Mouse (Mus musculus): ENCODE measurements around the gene Slc16a10. TPM values are rescaled to one million over a fixed set of nuclear protein-coding genes. Genes with fewer than 3 reads are reported as not detected.

Slc16a10 gene
- polyA plus RNA-seq, 1 experiment from 2014 or later, result 3.8 TPM

DNA sequence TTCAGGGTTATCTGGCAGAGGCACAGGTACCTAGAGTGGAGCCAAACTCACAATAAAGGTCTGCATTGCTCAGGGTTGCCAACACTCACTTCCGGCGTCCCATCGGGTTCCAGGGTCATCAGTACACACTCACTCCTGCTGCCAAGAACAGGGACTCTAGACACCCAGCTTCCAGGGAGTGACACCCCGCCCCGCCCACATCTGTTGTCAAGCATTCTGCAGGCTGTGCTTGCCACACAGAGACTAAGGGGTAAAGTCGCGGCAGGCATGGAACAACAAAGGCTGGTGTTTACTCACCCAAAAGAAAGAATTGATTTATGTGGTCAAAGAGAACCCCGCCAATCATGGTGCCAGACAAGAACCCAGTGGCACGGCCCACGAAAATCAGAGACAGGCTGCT lies 135.1 kb downstream of the Slc16a10 start:
- Histone ChIP-seq H3K36me3 (ENCODE audit: control insufficient read depth, insufficient read depth, low read length) (no peaks in the 10 kb centered on the region), H3K4me3 (ENCODE audit: low read depth, low read length) (no peak overlapping the region)
- WGBS, result 62% methylated on average over 10 of the region's 10 CpGs

DNA sequence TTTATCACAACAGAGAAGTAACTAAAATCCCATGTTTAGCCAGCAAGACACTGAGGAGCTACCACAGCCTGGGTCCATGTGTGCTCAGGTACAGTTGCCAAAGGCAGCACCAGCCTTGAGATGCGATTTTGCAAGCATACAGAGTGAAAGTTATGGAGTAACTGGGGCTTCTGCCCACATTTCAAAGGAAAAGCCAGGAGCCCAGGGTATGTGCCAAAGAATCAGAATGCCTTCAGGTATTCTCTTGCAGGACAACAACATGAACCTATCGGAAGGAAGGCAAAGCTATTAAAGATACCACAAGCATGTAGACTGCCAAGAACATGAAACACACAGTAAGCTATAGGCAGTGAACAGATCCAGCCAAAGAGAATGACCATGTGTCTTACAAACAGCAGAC lies 141.3 kb downstream of the Slc16a10 start:
- no peak for ATAC-seq (ENCODE audit: insufficient read depth, low FRiP score, low TSS enrichment)

More for the DNA sequence above, 135.1 kb downstream of the Slc16a10 start:
- no peak overlapping the region for H3K4me2 ChIP-seq (ENCODE audit: low read depth)
- H3K4me1 ChIP-seq (ENCODE audit: control insufficient read depth, insufficient read depth, low read length), result no peaks in the 10 kb centered on the region
- ATAC-seq (ENCODE audit: insufficient read depth, low FRiP score, low TSS enrichment), result no peak
- H3K9ac ChIP-seq (ENCODE audit: low read length), result no peak overlapping the region
- H3K9me3 ChIP-seq (ENCODE audit: control insufficient read depth, low read length), result no peaks in the 10 kb centered on the region
- no peak overlapping the region for H3K27ac ChIP-seq (ENCODE audit: low read depth, low read length)
- H3K27me3 ChIP-seq (ENCODE audit: control insufficient read depth, insufficient read depth, low read length), result no peaks in the 10 kb centered on the region
- no peak for DNase-seq (ENCODE audit: low spot score)

DNA sequence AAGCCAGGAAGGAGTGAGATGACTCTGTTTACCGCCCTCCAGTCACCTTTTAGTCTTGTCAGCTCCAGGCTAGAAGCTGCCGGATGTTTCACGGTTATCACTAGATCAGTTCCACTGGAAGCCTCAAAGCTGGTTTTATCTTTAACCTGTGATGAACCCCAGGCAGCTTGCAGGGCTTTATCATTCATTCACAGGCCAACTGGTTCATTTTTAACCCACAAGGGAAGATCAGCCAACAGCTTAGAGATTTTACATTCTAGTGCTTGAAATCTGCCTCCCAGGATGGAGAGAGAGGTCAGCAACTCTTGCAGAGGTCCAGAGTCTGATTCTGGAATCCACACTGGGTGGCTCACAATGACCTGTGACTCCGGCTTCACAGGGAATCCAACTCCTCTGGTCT lies 150.9 kb downstream of the Slc16a10 start:
- Histone ChIP-seq H3K4me3 (ENCODE audit: low read depth, low read length) (no peak overlapping the region), H3K4me2 (ENCODE audit: low read depth) (no peak overlapping the region), H3K36me3 (ENCODE audit: control insufficient read depth, insufficient read depth, low read length) (no peaks in the 10 kb centered on the region), H3K4me1 (ENCODE audit: control insufficient read depth, insufficient read depth, low read length) (no peaks in the 10 kb centered on the region), H3K9me3 (ENCODE audit: control insufficient read depth, low read length) (no peaks in the 10 kb centered on the region), H3K9ac (ENCODE audit: low read length) (no peak overlapping the region), H3K27ac (ENCODE audit: low read depth, low read length) (no peak overlapping the region), H3K27me3 (ENCODE audit: control insufficient read depth, insufficient read depth, low read length) (no peaks in the 10 kb centered on the region)
- DNase-seq (ENCODE audit: low spot score) (no peak), ATAC-seq (ENCODE audit: insufficient read depth, low FRiP score, low TSS enrichment) (no peak)
- 80% methylated on average over 4 of the region's 4 CpGs for WGBS

More for the DNA sequence above, 141.3 kb downstream of the Slc16a10 start:
- Histone ChIP-seq H3K4me3 (ENCODE audit: low read depth, low read length) (no peak overlapping the region), H3K4me1 (ENCODE audit: control insufficient read depth, insufficient read depth, low read length) (no peaks in the 10 kb centered on the region), H3K9ac (ENCODE audit: low read length) (no peak overlapping the region), H3K4me2 (ENCODE audit: low read depth) (no peak overlapping the region), H3K36me3 (ENCODE audit: control insufficient read depth, insufficient read depth, low read length) (no peaks in the 10 kb centered on the region), H3K9me3 (ENCODE audit: control insufficient read depth, low read length) (no peaks in the 10 kb centered on the region), H3K27ac (ENCODE audit: low read depth, low read length) (no peak overlapping the region), H3K27me3 (ENCODE audit: control insufficient read depth, insufficient read depth, low read length) (no peaks in the 10 kb centered on the region)
- no peak for DNase-seq (ENCODE audit: low spot score)
- WGBS, result 91% methylated on average over 2 of the region's 2 CpGs

DNA sequence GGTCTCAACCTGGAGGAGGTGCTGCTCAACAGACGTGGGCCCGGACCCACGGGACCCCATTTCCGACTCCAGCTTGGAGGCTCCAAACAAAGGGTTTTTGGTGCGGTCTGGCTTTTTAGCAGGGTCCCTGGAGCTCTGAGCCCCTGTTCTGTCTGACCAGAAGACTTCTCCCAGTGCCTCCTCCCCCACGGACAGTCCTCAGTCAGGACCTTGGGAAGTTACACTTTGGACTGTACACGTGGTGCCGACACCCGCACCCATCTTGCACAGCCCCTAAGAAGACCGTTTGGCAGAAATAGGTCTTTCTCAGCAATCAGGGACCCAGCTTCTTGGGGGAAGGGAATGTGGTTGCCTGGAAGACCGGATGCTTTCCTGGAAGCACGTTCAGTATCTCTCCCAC lies 155.6 kb downstream of the Slc16a10 start, which contains the start of gene Mfsd4b5:
Gene Mfsd4b5 (minus strand): TSS at position 181 of the 400 bp plus-strand sequence.
- ATAC-seq (ENCODE audit: insufficient read depth, low FRiP score, low TSS enrichment), result no peak
- H3K27ac ChIP-seq (ENCODE audit: low read depth, low read length), result no peak within 1 kb of the TSS
- no peaks in the 10 kb centered on the region for H3K4me1 ChIP-seq (ENCODE audit: control insufficient read depth, insufficient read depth, low read length)
- H3K27me3 ChIP-seq (ENCODE audit: control insufficient read depth, insufficient read depth, low read length), result no peaks in the 10 kb centered on the region
- no peak within 1 kb of the TSS for H3K9ac ChIP-seq (ENCODE audit: low read length)
- H3K4me2 ChIP-seq (ENCODE audit: low read depth), result no peak within 1 kb of the TSS
- H3K36me3 ChIP-seq (ENCODE audit: control insufficient read depth, insufficient read depth, low read length), result no peaks in the 10 kb centered on the region
- no peaks in the 10 kb centered on the region for H3K9me3 ChIP-seq (ENCODE audit: control insufficient read depth, low read length)
- no peak within 1 kb of the TSS for H3K4me3 ChIP-seq (ENCODE audit: low read depth, low read length)
- DNase-seq (ENCODE audit: low spot score), result no peak
- 92% methylated on average over 12 of the region's 12 CpGs for WGBS

Other genes with a start within 250 kb of the Slc16a10 start
- gene Mfsd4b4, start 243.0 kb downstream of the Slc16a10 start, polyA plus RNA-seq (2014; fragmentation: Nextera tagmentation; extraction: Ambion mirVana), result 4.2 and 4.7 TPM in 2 replicates
- not detected in 2 replicates for gene Mfsd4b2, start 215.3 kb downstream of the Slc16a10 start, polyA plus RNA-seq (2014; fragmentation: Nextera tagmentation; extraction: Ambion mirVana)
- not detected in 2 replicates for gene Mfsd4b3, start 182.1 kb downstream of the Slc16a10 start, polyA plus RNA-seq (2014; fragmentation: Nextera tagmentation; extraction: Ambion mirVana)
- gene Mfsd4b5, start 155.6 kb downstream of the Slc16a10 start, polyA plus RNA-seq (2014; fragmentation: Nextera tagmentation; extraction: Ambion mirVana), result 0.08 and 0.22 TPM in 2 replicates
- not detected in 2 replicates for gene Mfsd4b1, start 117.0 kb downstream of the Slc16a10 start, polyA plus RNA-seq (2014; fragmentation: Nextera tagmentation; extraction: Ambion mirVana)
- 85.7 and 87.0 TPM in 2 replicates for gene Rpf2, start 104.8 kb upstream of the Slc16a10 start, polyA plus RNA-seq (2014; fragmentation: Nextera tagmentation; extraction: Ambion mirVana)
- gene Gtf3c6, start 115.8 kb upstream of the Slc16a10 start, polyA plus RNA-seq (2014; fragmentation: Nextera tagmentation; extraction: Ambion mirVana), result 137 and 141 TPM in 2 replicates
- 94.8 and 97.9 TPM in 2 replicates for gene Amd1, start 159.9 kb upstream of the Slc16a10 start, polyA plus RNA-seq (2014; fragmentation: Nextera tagmentation; extraction: Ambion mirVana)
- 8.2 and 9.0 TPM in 2 replicates for gene Cdk19, start 197.3 kb upstream of the Slc16a10 start, polyA plus RNA-seq (2014; fragmentation: Nextera tagmentation; extraction: Ambion mirVana)

Measured in neural tube, embryonic 11.5 days (tissue).